Mouse (Mus musculus) myocyte (in vitro differentiated cells): Measurements from ENCODE around the gene Nrarp. TPM values are rescaled to one million over a fixed set of nuclear protein-coding genes. Genes with fewer than 3 reads are reported as not detected.

Experiments used
- H3K27me3 ChIP-seq: one replicate; pipeline ENCODE4 v1.6.1; 2011; ENCODE audit not compliant: control insufficient read depth, insufficient read depth, insufficient read length
- H3K36me3 ChIP-seq: one replicate; pipeline ENCODE4 v1.6.1; 2011; ENCODE audit not compliant: control insufficient read depth, insufficient read depth
- H3K4me2 ChIP-seq: one replicate; pipeline ENCODE4 v1.6.1; 2011; ENCODE audit warnings: low read depth, control low read depth
- H3K4me3 ChIP-seq: one replicate; pipeline ENCODE4 v1.5.1; 2011; ENCODE audit warnings: mild to moderate bottlenecking, control low read depth, moderate library complexity
- H3K79me2 ChIP-seq: one replicate; pipeline ENCODE4 v1.6.1; 2011; ENCODE audit not compliant: control insufficient read depth, insufficient read depth
- H3ac ChIP-seq: one replicate; pipeline ENCODE4 v1.6.1; 2011; ENCODE audit not compliant: control insufficient read depth, insufficient read length
- CEBPB ChIP-seq: IDR thresholded peaks from 2 replicates; pipeline ENCODE4 v1.6.1; 2011; ENCODE audit warnings: mild to moderate bottlenecking, moderate library complexity; ENCODE audit not compliant: poor library complexity, insufficient read depth, severe bottlenecking
- E2F4 ChIP-seq: IDR thresholded peaks from one replicate; pipeline ENCODE4 v1.6.1; 2011; ENCODE audit warnings: mild to moderate bottlenecking, control low read depth, moderate library complexity; ENCODE audit not compliant: insufficient read depth
- MAX ChIP-seq: IDR thresholded peaks from one replicate; pipeline ENCODE4 v1.6.1; 2011; ENCODE audit warnings: low read depth, mild to moderate bottlenecking, control low read depth
- MYOD1 ChIP-seq, 3 experiments: IDR thresholded peaks; one replicate each; pipeline ENCODE4 v1.6.1; 2011; ENCODE audit warnings: control low read depth in 2 of 3, low read depth in 2 of 3, mild to moderate bottlenecking in 2 of 3, moderate library complexity in 1 of 3; ENCODE audit not compliant: insufficient read length in 2 of 3, control insufficient read depth in 1 of 3
- MYOG ChIP-seq, 3 experiments: IDR thresholded peaks; one replicate each; pipeline ENCODE4 v1.6.1; 2011; ENCODE audit warnings: control low read depth in 2 of 3, low read depth in 2 of 3, mild to moderate bottlenecking in 2 of 3; ENCODE audit not compliant: insufficient read length in 2 of 3, control insufficient read depth in 1 of 3, insufficient read depth in 1 of 3
- POLR2A ChIP-seq: IDR thresholded peaks from one replicate; pipeline ENCODE4 v1.6.1; 2011; ENCODE audit warnings: low read depth, mild to moderate bottlenecking, control low read depth, moderate library complexity; ENCODE audit not compliant: insufficient read length
- POLR2AphosphoS2 ChIP-seq: IDR thresholded peaks from one replicate; pipeline ENCODE4 v1.6.1; 2011; ENCODE audit warnings: low read depth, control low read depth; ENCODE audit not compliant: insufficient read length
- REST ChIP-seq: IDR thresholded peaks from one replicate; pipeline ENCODE4 v1.6.1; 2011; ENCODE audit warnings: mild to moderate bottlenecking, control low read depth, moderate library complexity; ENCODE audit not compliant: insufficient read depth, insufficient read length
- SRF ChIP-seq: IDR thresholded peaks from one replicate; pipeline ENCODE4 v1.6.1; 2011; ENCODE audit warnings: low read depth; ENCODE audit not compliant: control insufficient read depth, insufficient read length
- TCF12 ChIP-seq: IDR thresholded peaks from one replicate; pipeline ENCODE4 v1.6.1; 2011; ENCODE audit warnings: mild to moderate bottlenecking, control low read depth; ENCODE audit not compliant: poor library complexity, insufficient read depth, severe bottlenecking
- TCF3 ChIP-seq: IDR thresholded peaks from one replicate; pipeline ENCODE4 v1.6.1; 2011; ENCODE audit warnings: low read depth, control low read depth; ENCODE audit not compliant: insufficient read length
- USF1 ChIP-seq: IDR thresholded peaks from one replicate; pipeline ENCODE4 v1.6.1; 2011; ENCODE audit warnings: low read depth, mild to moderate bottlenecking, control low read depth, moderate library complexity
- polyA plus RNA-seq: library from polyadenylated mRNA; unstranded; fragments of >200 nt; fragmentation: generic; extraction: Trizol; gene quantifications from one replicate; pipeline ENCODE4 v1.2.1, GENCODE M21; 2012; ENCODE audit warnings: missing spikeins

Gene Nrarp
- polyA plus RNA-seq, 1 experiment: 1.3 TPM

- peak overlapping the region; percentile 10 for H3ac ChIP-seq
- no peaks in the 10 kb centered on the region for H3K27me3 ChIP-seq
- no peaks in the 10 kb centered on the region for H3K36me3 ChIP-seq
- H3K4me2 ChIP-seq: peak overlapping the region; percentile 91
- H3K79me2 ChIP-seq: no peaks in the 10 kb centered on the region
- H3K4me3 ChIP-seq: peak overlapping the region; percentile 25
- no peak for TF ChIP-seq TCF12
These were observed 1.4 kb downstream of the Nrarp start for GRCm38 (mm10) chr2:25181891-25182397.

DNA sequence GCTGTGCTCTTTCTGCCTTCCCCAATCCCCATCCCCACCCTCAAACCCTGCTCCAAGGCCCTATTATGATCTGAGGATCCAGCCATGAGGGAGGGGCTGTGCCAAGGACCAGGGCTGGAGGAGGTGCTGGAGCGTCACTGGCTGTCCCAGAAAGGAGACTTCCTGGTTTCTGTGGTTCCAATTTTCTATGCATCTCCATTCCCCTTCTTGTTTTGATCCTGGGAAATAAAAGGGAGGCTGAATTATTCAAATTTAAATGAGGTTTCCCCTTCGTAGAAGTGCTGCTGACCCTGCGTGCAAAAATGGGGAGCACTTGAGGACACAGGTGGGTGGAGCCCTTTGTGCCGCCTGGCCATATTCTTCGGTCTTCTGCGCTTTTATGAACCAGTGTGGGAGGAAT lies 2.1 kb downstream of the Nrarp start:
- H3K79me2 ChIP-seq: no peaks in the 10 kb centered on the region
- TF ChIP-seq CEBPB (no peak), MYOG (IDR thresholded peaks at IDR 0.05; ENCODE audit: control insufficient read depth in 1 of 3, insufficient read depth in 1 of 3, insufficient read length in 2 of 3, low read depth in 2 of 3) (no peak), TCF12 (no peak), POLR2A (no peak), POLR2AphosphoS2 (no peak), TCF3 (no peak), SRF (no peak), REST (no peak), USF1 (no peak), E2F4 (no peak), MYOD1 (IDR thresholded peaks at IDR 0.05; ENCODE audit: control insufficient read depth in 1 of 3, insufficient read length in 2 of 3, low read depth in 2 of 3) (no peak), MAX (no peak)
- H3K4me2 ChIP-seq: no peak overlapping the region
- no peaks in the 10 kb centered on the region for H3K27me3 ChIP-seq
- H3ac ChIP-seq: no peak overlapping the region
- H3K4me3 ChIP-seq: no peak overlapping the region
- H3K36me3 ChIP-seq: no peaks in the 10 kb centered on the region

DNA sequence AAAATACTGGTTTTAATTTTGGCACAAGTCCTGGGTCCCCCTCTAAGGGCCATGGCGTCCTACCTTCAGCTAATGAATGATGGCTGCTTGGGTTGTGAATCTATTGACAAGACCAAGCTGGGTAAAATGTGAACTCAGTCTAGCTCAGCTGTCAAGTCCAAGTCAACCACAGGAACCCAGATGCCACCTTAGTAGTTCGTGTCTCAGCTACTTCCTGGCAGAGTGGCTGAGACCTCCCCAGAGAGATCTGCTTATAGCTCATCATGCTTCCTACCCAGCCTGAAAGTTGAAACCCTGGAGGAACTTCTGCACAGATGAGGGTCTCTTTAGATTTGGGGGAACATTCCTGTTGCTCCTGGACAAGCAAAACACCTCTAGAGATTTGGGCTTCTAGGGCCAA lies 2.8 kb downstream of the Nrarp start:
- Histone ChIP-seq H3ac (no peak overlapping the region), H3K79me2 (no peaks in the 10 kb centered on the region), H3K36me3 (no peaks in the 10 kb centered on the region), H3K4me2 (no peak overlapping the region), H3K4me3 (no peak overlapping the region), H3K27me3 (no peaks in the 10 kb centered on the region)
- TF ChIP-seq CEBPB (no peak), MYOG (IDR thresholded peaks at IDR 0.05; ENCODE audit: control insufficient read depth in 1 of 3, insufficient read depth in 1 of 3, insufficient read length in 2 of 3, low read depth in 2 of 3) (no peak), TCF3 (no peak), POLR2AphosphoS2 (no peak)

DNA sequence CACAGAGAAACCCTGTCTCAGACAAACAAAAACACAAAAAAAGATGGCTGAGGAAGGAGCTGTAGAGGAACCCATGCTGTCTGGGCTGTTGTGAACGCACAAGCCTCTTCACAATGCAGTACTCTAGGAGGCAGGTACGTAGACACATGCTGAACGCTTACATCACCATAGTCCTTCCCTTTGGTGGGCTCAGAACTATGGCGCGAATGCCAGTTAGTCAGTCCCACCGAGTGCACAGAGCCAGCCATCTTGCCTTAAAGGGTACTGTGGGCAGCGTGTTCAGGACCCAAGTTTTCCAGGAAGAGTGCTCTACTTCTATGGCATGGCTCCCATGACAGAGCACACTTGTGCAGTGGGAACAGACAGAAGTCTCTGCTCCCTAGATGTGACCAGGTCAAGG lies 3.9 kb downstream of the Nrarp start:
- Histone ChIP-seq H3K79me2 (no peaks in the 10 kb centered on the region), H3K4me2 (no peak overlapping the region), H3K27me3 (no peaks in the 10 kb centered on the region), H3K4me3 (no peak overlapping the region), H3K36me3 (no peaks in the 10 kb centered on the region), H3ac (no peak overlapping the region)
- TF ChIP-seq POLR2AphosphoS2: no peak
- TF ChIP-seq CEBPB: no peak
- TF ChIP-seq TCF12: no peak
- TF ChIP-seq MYOG (IDR thresholded peaks at IDR 0.05; ENCODE audit: control insufficient read depth in 1 of 3, insufficient read depth in 1 of 3, insufficient read length in 2 of 3, low read depth in 2 of 3): no peak
- TF ChIP-seq USF1: no peak
- TF ChIP-seq SRF: no peak
- no peak for TF ChIP-seq POLR2A
- no peak for TF ChIP-seq TCF3

GRCm38 (mm10) chr2:25185625-25186574 lies 5.3 kb downstream of the Nrarp start:
- H3ac ChIP-seq: no peak overlapping the region
- no peaks in the 10 kb centered on the region for H3K27me3 ChIP-seq
- H3K79me2 ChIP-seq: no peaks in the 10 kb centered on the region
- no peak overlapping the region for H3K4me3 ChIP-seq
- no peaks in the 10 kb centered on the region for H3K36me3 ChIP-seq
- peak in 2 of 3 experiments; percentile 84 for TF ChIP-seq MYOG (IDR thresholded peaks at IDR 0.05; ENCODE audit: control insufficient read depth in 1 of 3, insufficient read depth in 1 of 3, insufficient read length in 2 of 3, low read depth in 2 of 3)
- TF ChIP-seq POLR2AphosphoS2: no peak
- peak; percentile 7 for TF ChIP-seq SRF
- peak in 2 of 3 experiments; percentile 47 to 68 for TF ChIP-seq MYOD1 (IDR thresholded peaks at IDR 0.05; ENCODE audit: control insufficient read depth in 1 of 3, insufficient read length in 2 of 3, low read depth in 2 of 3)
- H3K4me2 ChIP-seq: peak overlapping the region; percentile 58
